Mouse (Mus musculus) heart, postnatal 25 days (tissue): ENCODE measurements around the gene Matn1. TPM values are rescaled to one million over a fixed set of nuclear protein-coding genes. Genes with fewer than 3 reads are reported as not detected.

ENCODE experiments used
- DNase-seq: peaks from one replicate; pipeline ENCODE4 v3.0.0; 2022; ENCODE audit warnings: low spot score
- intact Hi-C: fragments of 180-260 bp; cut with DNase I; formaldehyde crosslinking; loops from one replicate; pipeline ENCODE4 v1.15.1; 2025
- total RNA-seq, 2 experiments: library from RNA; stranded (reverse); gene quantifications; 2 replicates each; pipeline ENCODE4 v1.2.3; 2021

Matn1 gene
- total RNA-seq, 2 experiments from 2014 or later = not detected

- no peak for DNase-seq
- intact Hi-C loops = no loop called here
These were observed 28.5 kb upstream of the Matn1 start for GRCm38 (mm10) chr4:130915668-130916035.

- intact Hi-C loops = no loop called here
These were observed 27.5 kb upstream of the Matn1 start for GRCm38 (mm10) chr4:130916639-130917038.

GRCm38 (mm10) chr4:130917564-130917963 is 26.6 kb upstream of the Matn1 start:
- intact Hi-C loops = no loop called here
- DNase-seq = no peak

More at GRCm38 (mm10) chr4:130916639-130917038, 27.5 kb upstream of the Matn1 start:
- no peak for DNase-seq

GRCm38 (mm10) chr4:130918805-130919749 is 25.1 kb upstream of the Matn1 start:
- DNase-seq = no peak
- intact Hi-C loops = no loop called here

- intact Hi-C loops = no loop called here
- no peak for DNase-seq
These were observed 24.3 kb upstream of the Matn1 start for GRCm38 (mm10) chr4:130919750-130920356.

- no peak for DNase-seq
These were observed 23.1 kb upstream of the Matn1 start for GRCm38 (mm10) chr4:130920951-130921693.

GRCm38 (mm10) chr4:130921986-130922385 is 22.2 kb upstream of the Matn1 start:
- intact Hi-C loops = no loop called here
- no peak for DNase-seq

More at GRCm38 (mm10) chr4:130920951-130921693, 23.1 kb upstream of the Matn1 start:
- intact Hi-C loops = no loop called here

- intact Hi-C loops = no loop called here
- DNase-seq = no peak
These were observed 17.9 kb upstream of the Matn1 start for GRCm38 (mm10) chr4:130926274-130926673.

GRCm38 (mm10) chr4:130927821-130928220 is 16.4 kb upstream of the Matn1 start:
- intact Hi-C loops = no loop called here
- DNase-seq = no peak

GRCm38 (mm10) chr4:130942644-130943043 is 1.5 kb upstream of the Matn1 start:
- DNase-seq = no peak
- intact Hi-C loops = no loop called here

- no peak for DNase-seq
- intact Hi-C loops = no loop called here
These were observed 594 bp downstream of the Matn1 start for GRCm38 (mm10) chr4:130944779-130945178.

GRCm38 (mm10) chr4:130947094-130947647 is 3.0 kb downstream of the Matn1 start:
- intact Hi-C loops = loop anchor here (1.0 to 2.0 kb wide), 3 partner anchors 51 to 156 kb away; no protein-coding TSS in a partner anchor
- DNase-seq = no peak

GRCm38 (mm10) chr4:130949821-130950384 is 5.7 kb downstream of the Matn1 start:
- DNase-seq = no peak
- intact Hi-C loops = no loop called here

GRCm38 (mm10) chr4:130952531-130952930 is 8.3 kb downstream of the Matn1 start:
- DNase-seq = no peak
- intact Hi-C loops = no loop called here

- intact Hi-C loops = no loop called here
These were observed 13.0 kb downstream of the Matn1 start for GRCm38 (mm10) chr4:130957156-130957555.

GRCm38 (mm10) chr4:130958812-130959211 is 14.6 kb downstream of the Matn1 start:
- DNase-seq = no peak
- intact Hi-C loops = no loop called here

More at GRCm38 (mm10) chr4:130957156-130957555, 13.0 kb downstream of the Matn1 start:
- no peak for DNase-seq

- DNase-seq = no peak
- intact Hi-C loops = loop anchor here (2.0 to 5.0 kb wide), 4 partner anchors 293 to 877 kb away; no protein-coding TSS in a partner anchor
These were observed 15.5 kb downstream of the Matn1 start for GRCm38 (mm10) chr4:130959678-130960077.

- intact Hi-C loops = loop anchor here (2.0 to 5.0 kb wide), 4 partner anchors 292 to 877 kb away; no protein-coding TSS in a partner anchor
- peak; percentile 54 for DNase-seq
These were observed 16.0 kb downstream of the Matn1 start for GRCm38 (mm10) chr4:130960118-130960734.

- no peak for DNase-seq
- intact Hi-C loops = no loop called here
These were observed 27.1 kb downstream of the Matn1 start for GRCm38 (mm10) chr4:130971278-130971677.
